Mouse (Mus musculus) kidney, adult 11 months (tissue): Measurements from ENCODE around the gene Tmprss3.

Experiments
- DNase-seq: peaks from one replicate; pipeline ENCODE4 v3.0.0; 2022

Tmprss3 gene

DNA sequence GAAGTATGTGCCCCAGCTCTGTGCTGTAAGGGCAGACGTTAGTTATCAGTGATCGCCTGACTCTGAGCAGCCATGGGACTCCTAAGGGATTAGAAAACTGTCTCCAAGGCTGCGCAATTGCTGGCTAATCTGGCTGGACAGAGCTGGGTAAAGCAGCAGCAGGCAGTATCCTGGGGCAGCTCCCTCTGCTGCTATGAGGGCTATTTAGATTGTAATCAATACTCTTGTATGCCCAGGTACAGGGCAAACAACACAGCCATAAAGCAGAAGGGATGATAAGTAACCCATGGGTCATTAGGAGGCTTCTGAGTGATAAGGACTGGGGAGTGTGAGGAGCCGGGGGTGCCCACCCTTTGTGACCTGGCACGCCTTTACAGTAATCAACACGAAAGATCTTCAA lies 63.9 kb downstream of the Tmprss3 start:
- no peak for DNase-seq

- DNase-seq, result no peak
These were observed 65.0 kb downstream of the Tmprss3 start for GRCm38 (mm10) chr17:31133776-31134175.

DNA sequence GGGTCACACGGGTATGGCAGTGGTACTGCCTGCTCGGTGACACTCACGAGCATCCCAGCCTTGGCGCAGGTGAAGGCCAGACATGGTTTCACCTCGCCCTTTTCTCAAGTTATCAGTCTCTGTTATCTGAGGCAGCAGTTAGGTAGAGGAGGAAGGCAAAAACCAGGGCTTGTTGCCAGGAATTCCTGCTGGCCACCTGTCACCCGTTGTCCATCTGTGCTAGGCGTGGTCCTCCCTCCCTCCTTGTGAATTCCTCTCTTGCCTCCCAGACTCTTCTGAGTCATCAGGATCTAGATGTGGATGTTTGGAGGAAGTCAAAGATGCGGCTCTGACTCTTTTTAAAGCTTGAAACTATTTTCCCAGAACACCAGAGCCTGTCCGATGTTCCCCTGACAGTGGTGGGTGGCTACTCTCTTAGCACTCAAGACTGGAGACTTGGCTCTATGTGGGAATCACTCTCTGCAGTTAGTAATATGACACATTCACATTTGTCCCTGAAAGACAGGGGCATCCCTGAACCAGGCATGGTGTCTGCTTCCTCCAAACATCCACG lies 67.4 kb downstream of the Tmprss3 start:
- no peak for DNase-seq

DNA sequence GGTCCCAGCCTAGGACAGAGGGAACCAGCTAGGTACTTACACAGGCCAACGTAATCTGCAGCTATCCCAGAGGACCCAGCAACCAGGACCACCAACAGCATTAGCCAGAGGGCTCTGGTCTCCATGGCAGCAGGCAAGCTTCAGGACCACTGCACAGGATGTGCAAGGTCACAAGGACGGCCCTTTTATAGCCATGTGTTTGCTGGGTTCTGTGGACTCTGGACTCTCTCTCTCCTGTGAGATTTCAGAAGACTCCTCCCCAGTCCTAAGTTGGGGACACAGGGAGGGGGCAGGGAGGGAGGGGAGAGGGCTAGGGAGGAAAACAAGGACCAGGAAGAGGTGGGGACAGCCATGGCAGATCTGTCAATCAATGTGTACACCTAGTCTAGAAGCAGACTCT lies 69.3 kb downstream of the Tmprss3 start, which contains the start of gene Tff3:
TSS of gene Tff3 (minus strand) at position 195 of the 400 bp plus-strand sequence.
- no peak for DNase-seq
